Mouse (Mus musculus): ENCODE measurements around the gene Klrb1b. TPM values are rescaled to one million over a fixed set of nuclear protein-coding genes. Genes with fewer than 3 reads are reported as not detected.

Gene Klrb1b
- not detected for polyA plus RNA-seq (2017; shearing (Covaris generic))

DNA sequence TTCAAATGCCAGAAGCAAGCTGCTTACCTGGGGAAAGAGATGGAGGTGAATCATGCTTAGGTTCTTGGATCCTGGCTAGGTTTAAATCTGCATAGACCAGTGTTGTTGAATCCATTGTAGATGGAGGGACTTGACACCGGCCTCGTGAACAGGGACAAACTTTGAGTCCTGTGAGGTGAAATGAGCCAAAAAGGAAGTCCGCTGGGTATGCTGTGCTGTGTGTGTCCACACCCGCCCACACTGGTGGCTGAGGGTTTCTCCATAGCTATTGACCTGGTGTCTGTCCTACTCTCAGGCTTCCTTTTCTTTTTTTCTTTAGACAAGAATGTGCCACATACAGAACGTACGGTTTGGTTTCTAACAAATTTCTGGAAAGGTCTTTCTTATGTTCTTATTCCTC is at the start of gene Klrb1b, which contains the start of gene Gm44511:
Gene Klrb1b (minus strand): TSS at position 200 of the 400 bp plus-strand sequence.
Gene Gm44511 (minus strand): TSS at position 184 of the 400 bp plus-strand sequence.
- ATAC-seq, result no peak

- ATAC-seq, result no peak
Measured at GRCm38 (mm10) chr6:128871910-128872610, 45.9 kb upstream of the Klrb1b start.

- no peak for ATAC-seq
Measured at GRCm38 (mm10) chr6:128868861-128869260, 42.7 kb upstream of the Klrb1b start.

- no peak for ATAC-seq
Measured at GRCm38 (mm10) chr6:128857976-128858375, 31.8 kb upstream of the Klrb1b start.

GRCm38 (mm10) chr6:128856250-128856649 is 30.1 kb upstream of the Klrb1b start:
- ATAC-seq, result peak; percentile 91

- no peak for ATAC-seq
Measured at GRCm38 (mm10) chr6:128855477-128855876, 29.3 kb upstream of the Klrb1b start.

GRCm38 (mm10) chr6:128854895-128855294 is 28.8 kb upstream of the Klrb1b start:
- no peak for ATAC-seq

DNA sequence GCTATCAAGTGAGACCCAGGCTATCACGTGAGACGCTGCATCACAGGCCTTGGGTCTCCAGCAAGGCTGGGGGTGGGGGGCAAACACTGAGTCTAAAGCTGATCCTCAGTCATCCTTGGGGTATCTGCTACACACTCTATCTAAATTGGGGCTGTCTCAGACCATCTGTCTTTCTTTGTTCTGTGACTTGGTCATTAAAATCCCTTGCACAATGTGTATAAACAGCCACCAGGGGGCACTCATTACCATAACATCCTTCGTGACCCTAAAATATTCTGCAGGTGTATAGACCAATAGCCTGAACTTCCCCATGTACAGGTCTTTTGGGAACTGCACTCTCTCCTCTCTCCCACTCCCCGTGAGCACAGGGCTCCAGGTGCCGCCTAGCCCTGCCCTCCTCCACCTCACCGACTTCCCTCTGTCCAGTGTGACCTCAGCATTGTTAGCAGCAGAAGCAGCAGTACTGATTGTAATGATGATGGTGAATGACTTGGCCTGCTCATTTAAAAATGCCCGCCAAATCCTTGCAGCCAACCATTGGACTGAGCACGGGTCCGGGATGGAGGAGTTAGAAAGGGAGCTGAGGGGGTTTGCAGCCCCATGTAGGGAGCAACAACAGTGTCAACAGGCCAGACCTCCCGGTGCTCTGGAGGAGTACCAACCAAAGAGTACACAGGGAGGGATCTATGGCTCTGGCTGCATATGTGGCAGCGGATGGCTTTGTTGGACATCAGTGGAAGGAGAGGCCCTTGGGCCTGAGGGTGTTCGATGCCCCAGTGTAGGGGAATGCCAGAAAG is 28.1 kb upstream of the Klrb1b start:
- peak; percentile 58 for ATAC-seq

GRCm38 (mm10) chr6:128852766-128853165 is 26.6 kb upstream of the Klrb1b start:
- ATAC-seq, result no peak

DNA sequence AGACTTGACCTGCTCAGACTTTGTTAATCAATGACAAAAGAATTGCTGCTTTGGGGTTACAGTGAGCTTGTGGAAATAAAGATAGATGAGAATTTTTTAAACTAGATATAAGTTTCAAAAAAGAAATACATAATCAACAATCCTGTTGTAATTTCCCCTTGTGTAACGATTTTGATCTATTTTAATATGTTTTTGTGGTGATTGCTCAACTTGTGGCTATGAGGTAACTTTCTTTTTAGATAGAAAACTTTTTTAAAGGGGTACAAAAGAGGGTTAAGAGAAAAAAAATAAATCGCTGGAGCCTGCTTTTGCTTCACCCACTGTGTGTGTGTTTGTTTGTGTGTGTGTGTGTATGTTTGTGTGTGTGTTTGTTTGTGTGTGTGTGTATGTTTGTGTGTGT is 25.0 kb upstream of the Klrb1b start:
- ATAC-seq, result no peak

DNA sequence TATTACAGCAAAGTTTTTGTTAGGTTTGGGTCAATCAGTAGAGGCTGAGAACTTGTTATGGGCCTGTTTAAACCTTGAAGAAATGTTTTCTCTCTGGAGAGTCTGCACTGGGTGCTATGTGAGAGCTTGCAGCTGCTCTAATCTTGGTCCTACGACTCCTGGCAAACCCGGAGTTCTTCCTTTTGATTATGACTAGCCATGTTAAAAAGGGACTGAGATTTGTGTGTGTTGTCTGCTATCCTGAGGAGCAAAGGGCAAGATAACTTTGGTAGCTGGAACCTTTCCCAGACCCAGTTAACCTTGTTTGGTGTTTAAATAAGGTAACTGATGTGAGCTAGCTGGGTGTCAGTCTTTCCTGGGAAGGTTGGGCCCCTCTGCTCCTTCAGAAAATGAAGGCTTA is 24.5 kb upstream of the Klrb1b start:
- no peak for ATAC-seq

GRCm38 (mm10) chr6:128849902-128850301 is 23.8 kb upstream of the Klrb1b start:
- no peak for ATAC-seq

DNA sequence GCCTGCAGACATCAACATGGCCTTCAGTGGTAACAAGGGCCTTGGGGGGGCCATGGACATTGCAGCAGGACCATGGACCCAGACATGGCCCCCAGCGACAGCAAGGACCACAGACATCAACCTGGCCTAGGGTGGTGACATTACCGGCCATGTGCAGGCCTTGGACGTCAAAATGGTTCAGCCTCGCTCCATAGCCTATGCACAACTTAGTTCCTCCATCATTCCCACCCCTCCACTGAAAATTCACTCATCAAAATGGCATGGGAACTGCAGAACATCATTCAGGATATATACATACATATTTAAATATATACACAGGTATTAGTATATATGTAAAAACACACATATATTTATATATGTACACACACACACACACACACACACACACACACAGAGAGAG is 21.3 kb upstream of the Klrb1b start:
- no peak for ATAC-seq

GRCm38 (mm10) chr6:128845998-128846542 is 19.9 kb upstream of the Klrb1b start:
- no peak for ATAC-seq

- no peak for ATAC-seq
Measured at GRCm38 (mm10) chr6:128845319-128845979, 19.3 kb upstream of the Klrb1b start.

DNA sequence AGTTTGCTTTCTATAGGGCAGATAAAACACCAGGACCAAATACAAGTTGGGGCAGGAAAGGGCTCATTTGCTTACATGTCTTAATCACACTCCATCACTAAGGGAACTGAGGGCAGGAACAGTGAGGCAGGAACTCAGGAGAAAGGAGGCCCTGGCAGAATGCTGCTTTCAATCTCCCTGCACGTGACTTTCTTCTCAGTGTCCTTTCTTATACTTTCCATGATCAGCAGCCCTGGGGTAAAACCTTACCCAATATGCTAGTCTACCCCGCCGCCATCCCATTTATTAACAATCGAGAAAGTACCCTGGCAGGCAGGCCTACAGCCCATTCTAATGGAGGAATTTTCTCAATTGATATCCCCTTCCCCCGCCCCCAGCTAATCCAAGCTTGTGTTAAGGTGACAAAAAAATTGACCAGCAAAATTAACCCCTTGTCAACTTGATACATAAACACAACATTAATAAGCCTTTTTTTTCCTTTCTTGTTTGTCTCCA is 18.5 kb upstream of the Klrb1b start:
- ATAC-seq, result no peak

DNA sequence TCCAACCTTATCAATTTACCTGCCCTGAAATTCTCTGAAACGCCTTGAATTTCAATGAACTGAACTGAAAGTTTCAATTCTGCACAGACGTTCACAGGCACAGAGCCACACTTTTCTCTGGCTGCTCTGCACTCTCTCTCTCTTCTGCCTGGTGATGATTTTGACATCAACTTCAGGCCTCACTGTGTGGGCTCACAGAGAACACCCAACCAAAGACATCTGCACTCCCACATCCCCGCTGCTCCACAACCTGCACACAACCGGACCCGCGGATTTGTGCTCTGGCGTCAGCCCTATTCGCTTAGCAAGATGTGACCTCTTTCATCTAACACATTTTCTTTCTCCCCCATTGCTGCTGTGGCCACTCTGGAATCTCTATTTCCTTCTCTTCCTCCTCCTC is 18.0 kb upstream of the Klrb1b start:
- no peak for ATAC-seq

DNA sequence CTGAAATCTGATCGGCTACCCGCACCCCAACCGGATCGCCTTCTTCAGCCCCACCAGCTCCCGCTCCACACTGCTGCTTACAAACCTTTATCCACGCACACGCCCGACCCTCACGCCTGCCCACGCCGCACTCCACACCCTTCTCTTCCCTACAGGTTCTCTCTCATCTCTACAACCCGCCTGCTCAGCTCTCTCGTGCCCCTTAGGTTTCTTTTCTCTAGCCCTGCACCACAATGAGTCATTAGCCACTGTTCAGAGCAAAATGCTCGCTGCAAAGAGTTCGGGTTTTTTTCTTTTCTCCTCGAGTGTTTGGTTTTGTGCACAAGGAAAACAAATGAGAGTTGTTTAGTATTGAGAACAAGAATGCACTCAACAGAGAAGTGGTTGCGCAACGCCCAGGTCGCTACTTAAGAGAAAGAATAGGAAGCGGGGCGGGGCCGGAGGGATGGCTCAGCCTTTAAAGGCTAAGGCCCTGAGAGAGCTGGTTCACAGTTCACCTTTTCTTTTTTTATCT is 17.4 kb upstream of the Klrb1b start:
- peak; percentile 12 for ATAC-seq

DNA sequence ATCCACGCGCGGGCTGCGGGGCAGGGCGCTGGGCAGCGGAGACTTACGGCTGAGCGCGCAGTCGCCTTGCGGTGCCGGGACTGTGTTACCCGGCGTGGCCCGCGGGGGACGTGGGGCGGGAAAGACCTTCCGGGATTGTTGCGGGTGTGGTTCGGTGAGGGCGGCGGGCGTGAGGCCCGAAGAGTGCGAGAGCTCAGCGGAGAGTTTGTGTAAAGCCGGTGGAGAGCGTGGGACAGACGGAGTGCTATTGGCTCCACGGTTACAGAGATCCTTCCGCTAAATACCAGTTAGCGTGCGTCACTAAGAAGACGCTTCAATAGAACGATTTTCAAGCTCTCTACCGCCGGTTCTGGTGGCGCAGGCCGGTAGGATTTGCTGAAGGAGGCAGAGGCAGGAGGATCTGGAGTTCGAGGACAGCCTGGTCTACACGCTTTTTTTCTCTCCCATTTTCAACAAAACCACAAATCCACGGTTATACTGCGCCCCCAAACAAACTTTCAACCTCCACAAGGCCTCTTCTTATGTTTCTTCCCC is 16.9 kb upstream of the Klrb1b start:
- ATAC-seq, result peak; percentile 61

- no peak for ATAC-seq
Measured at GRCm38 (mm10) chr6:128842356-128842944, 16.3 kb upstream of the Klrb1b start.

- ATAC-seq, result no peak
Measured at GRCm38 (mm10) chr6:128841327-128842089, 15.4 kb upstream of the Klrb1b start.

All from activated CD4-positive, CD25-positive, alpha-beta regulatory T cell, adult 4 months (primary cell).